Mouse (Mus musculus): ENCODE results near the gene Kctd15. TPM values are rescaled to one million over a fixed set of nuclear protein-coding genes. Genes with fewer than 3 reads are reported as not detected.

Kctd15 gene
- polyA plus RNA-seq, 1 experiment from 2014 or later, result 11.3 TPM

DNA sequence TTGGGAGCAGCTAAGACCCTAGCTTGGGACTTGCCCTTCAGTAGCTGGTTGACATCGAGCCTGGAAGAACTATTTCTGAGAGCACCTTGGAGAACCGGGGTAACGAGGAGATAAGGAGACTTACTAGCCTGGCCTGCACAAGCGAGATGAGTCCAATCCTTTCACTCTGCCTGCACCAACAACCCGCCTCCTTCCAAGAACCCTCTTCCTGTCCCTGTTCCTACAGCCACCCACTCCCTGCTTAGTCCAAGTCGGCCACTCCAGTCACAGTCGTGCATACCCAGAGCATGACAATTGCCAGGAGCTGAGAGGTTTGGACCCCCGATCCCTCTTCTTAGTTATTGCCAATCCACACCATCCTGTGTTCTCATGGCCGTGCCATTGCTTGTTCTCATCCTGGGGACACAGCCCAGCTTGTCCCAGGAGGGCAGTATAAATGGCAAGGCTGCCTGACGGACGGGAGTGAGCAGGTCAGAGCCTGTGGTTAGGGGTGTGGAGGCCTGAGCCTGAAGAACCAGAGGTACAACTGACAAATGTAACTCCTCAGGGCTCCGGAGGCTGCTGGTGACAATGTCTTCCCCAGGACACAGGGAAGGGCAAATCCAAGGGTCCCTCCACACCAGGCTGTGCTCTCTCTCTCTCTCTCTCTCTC lies 10.3 kb downstream of the Kctd15 start:
- peaks cover 63% of the 10 kb centered on the region for H3K36me3 ChIP-seq (ENCODE audit: control insufficient read depth, insufficient read depth, low read length)
- no peak overlapping the region for H3K9ac ChIP-seq (replicated peaks; ENCODE audit: low read depth, low read length)
- 87% methylated on average over 12 of the region's 12 CpGs for WGBS
- H3K27ac ChIP-seq (ENCODE audit: low read length), result no peak overlapping the region
- no peak overlapping the region for H3K4me3 ChIP-seq (ENCODE audit: low read depth, low read length)
- no peaks in the 10 kb centered on the region for H3K4me1 ChIP-seq (ENCODE audit: control insufficient read depth, insufficient read depth, low read length)
- no peak for ATAC-seq (ENCODE audit: insufficient number of reproducible peaks, insufficient read depth, low FRiP score, low read depth)
- no peaks in the 10 kb centered on the region for H3K27me3 ChIP-seq (ENCODE audit: control insufficient read depth, insufficient read depth, low read length)
- no peak overlapping the region for H3K4me2 ChIP-seq (replicated peaks; ENCODE audit: low read depth, low read length)
- H3K9me3 ChIP-seq (ENCODE audit: control insufficient read depth, low read depth, low read length), result no peaks in the 10 kb centered on the region

DNA sequence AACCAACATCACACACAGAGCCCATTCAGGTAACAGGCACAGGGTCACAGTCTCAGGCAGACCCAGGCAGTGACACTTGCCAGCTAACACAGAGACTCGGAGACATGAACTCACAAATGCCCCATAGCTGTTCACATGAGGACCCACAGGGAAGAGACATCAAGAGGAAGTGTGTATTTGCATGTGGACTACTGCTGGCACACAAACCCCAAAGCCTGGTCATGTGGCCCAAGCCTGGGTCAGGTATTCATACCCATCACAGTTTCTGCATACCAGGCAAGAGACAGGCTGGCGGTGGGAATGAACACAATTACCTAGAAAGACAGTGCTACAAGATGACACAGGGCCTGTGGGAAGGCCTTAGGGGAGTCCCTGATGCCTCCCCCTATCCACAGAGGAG lies 10.9 kb downstream of the Kctd15 start:
- H3K9ac ChIP-seq (replicated peaks; ENCODE audit: low read depth, low read length), result no peak overlapping the region
- no peaks in the 10 kb centered on the region for H3K27me3 ChIP-seq (ENCODE audit: control insufficient read depth, insufficient read depth, low read length)
- no peak overlapping the region for H3K27ac ChIP-seq (ENCODE audit: low read length)
- no peaks in the 10 kb centered on the region for H3K9me3 ChIP-seq (ENCODE audit: control insufficient read depth, low read depth, low read length)
- no peak for ATAC-seq (ENCODE audit: insufficient number of reproducible peaks, insufficient read depth, low FRiP score, low read depth)
- H3K4me1 ChIP-seq (ENCODE audit: control insufficient read depth, insufficient read depth, low read length), result no peaks in the 10 kb centered on the region
- H3K36me3 ChIP-seq (ENCODE audit: control insufficient read depth, insufficient read depth, low read length), result peaks cover 69% of the 10 kb centered on the region
- H3K4me2 ChIP-seq (replicated peaks; ENCODE audit: low read depth, low read length), result no peak overlapping the region
- H3K4me3 ChIP-seq (ENCODE audit: low read depth, low read length), result no peak overlapping the region
- whole genome bisulfite sequencing, result 94% methylated on average over 2 of the region's 2 CpGs

DNA sequence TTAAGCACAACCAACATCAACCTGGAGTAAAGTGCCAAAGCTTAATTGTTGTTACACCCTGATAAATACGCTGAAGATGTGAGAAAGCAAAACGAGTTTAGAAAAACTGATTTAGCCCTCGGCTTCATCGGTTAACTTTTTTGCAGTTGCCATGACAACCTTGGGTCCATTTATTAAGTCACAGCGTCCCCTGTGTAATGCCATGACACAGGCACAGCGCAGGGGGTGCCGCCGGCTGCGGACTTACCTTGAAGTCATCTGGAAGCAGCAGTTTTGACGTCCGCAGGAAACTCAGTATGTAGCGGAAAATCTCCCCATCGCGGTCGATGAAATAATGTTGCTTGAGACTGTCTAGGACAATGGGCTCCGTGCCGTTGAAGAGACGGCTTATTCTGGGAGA lies 11.9 kb downstream of the Kctd15 start:
- Histone ChIP-seq H3K9ac (replicated peaks; ENCODE audit: low read depth, low read length) (no peak overlapping the region), H3K27ac (ENCODE audit: low read length) (no peak overlapping the region), H3K9me3 (ENCODE audit: control insufficient read depth, low read depth, low read length) (no peaks in the 10 kb centered on the region), H3K27me3 (ENCODE audit: control insufficient read depth, insufficient read depth, low read length) (no peaks in the 10 kb centered on the region), H3K4me2 (replicated peaks; ENCODE audit: low read depth, low read length) (no peak overlapping the region), H3K4me3 (ENCODE audit: low read depth, low read length) (no peak overlapping the region), H3K4me1 (ENCODE audit: control insufficient read depth, insufficient read depth, low read length) (no peaks in the 10 kb centered on the region), H3K36me3 (ENCODE audit: control insufficient read depth, insufficient read depth, low read length) (peaks cover 65% of the 10 kb centered on the region)
- ATAC-seq (ENCODE audit: insufficient number of reproducible peaks, insufficient read depth, low FRiP score, low read depth), result no peak
- WGBS, result 88% methylated on average over 18 of the region's 18 CpGs

DNA sequence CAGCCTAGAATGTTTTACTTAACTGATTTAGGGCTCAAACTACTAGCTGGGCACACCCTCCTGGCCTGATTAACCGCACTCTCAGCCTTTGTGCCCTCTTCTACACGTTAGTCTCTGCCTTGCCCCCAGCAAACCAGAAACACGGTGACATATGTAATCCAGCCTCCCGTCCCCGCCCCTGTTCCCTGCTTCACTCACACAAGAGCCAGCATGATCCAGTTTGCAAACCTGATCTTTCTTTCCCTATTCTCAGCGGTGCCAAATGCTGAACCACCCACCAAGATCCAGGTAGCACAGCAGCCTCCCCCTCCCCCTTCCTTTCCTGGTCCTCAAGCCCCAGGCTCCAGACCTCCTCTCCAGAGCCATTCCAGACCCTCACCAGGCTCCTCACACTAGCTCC lies 13.2 kb downstream of the Kctd15 start:
- Histone ChIP-seq H3K27ac (ENCODE audit: low read length) (no peak overlapping the region), H3K36me3 (ENCODE audit: control insufficient read depth, insufficient read depth, low read length) (peaks cover 64% of the 10 kb centered on the region), H3K4me1 (ENCODE audit: control insufficient read depth, insufficient read depth, low read length) (no peaks in the 10 kb centered on the region), H3K9ac (replicated peaks; ENCODE audit: low read depth, low read length) (no peak overlapping the region), H3K27me3 (ENCODE audit: control insufficient read depth, insufficient read depth, low read length) (no peaks in the 10 kb centered on the region), H3K4me2 (replicated peaks; ENCODE audit: low read depth, low read length) (no peak overlapping the region), H3K9me3 (ENCODE audit: control insufficient read depth, low read depth, low read length) (no peaks in the 10 kb centered on the region), H3K4me3 (ENCODE audit: low read depth, low read length) (no peak overlapping the region)
- no peak for ATAC-seq (ENCODE audit: insufficient number of reproducible peaks, insufficient read depth, low FRiP score, low read depth)
- 68% methylated on average over 6 of the region's 6 CpGs for WGBS

DNA sequence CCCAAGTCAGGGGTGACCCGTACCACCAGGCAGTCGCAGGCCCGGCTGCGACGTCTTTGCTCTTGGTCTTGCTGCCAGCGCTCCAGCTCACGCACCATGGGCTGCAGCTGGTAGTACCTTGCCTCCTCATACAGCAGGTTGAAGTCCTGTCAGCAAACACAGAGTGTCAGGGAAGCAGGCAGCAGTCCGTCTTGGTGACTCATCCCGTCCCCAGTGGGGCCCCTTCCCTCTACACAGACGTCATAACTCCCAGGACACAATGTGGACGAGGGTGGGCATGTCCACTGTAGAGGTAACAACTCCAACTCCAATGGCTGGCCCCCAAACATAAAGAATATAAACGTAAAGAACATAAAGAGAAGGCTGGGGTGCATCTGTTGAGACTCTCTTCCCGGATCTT lies 14.6 kb downstream of the Kctd15 start:
- H3K27ac ChIP-seq (ENCODE audit: low read length), result no peak overlapping the region
- peaks cover 54% of the 10 kb centered on the region for H3K36me3 ChIP-seq (ENCODE audit: control insufficient read depth, insufficient read depth, low read length)
- no peak overlapping the region for H3K4me3 ChIP-seq (ENCODE audit: low read depth, low read length)
- H3K4me2 ChIP-seq (replicated peaks; ENCODE audit: low read depth, low read length), result no peak overlapping the region
- no peak for ATAC-seq (ENCODE audit: insufficient number of reproducible peaks, insufficient read depth, low FRiP score, low read depth)
- H3K27me3 ChIP-seq (ENCODE audit: control insufficient read depth, insufficient read depth, low read length), result no peaks in the 10 kb centered on the region
- H3K9ac ChIP-seq (replicated peaks; ENCODE audit: low read depth, low read length), result no peak overlapping the region
- no peaks in the 10 kb centered on the region for H3K9me3 ChIP-seq (ENCODE audit: control insufficient read depth, low read depth, low read length)
- 86% methylated on average over 13 of the region's 13 CpGs for WGBS
- no peaks in the 10 kb centered on the region for H3K4me1 ChIP-seq (ENCODE audit: control insufficient read depth, insufficient read depth, low read length)

DNA sequence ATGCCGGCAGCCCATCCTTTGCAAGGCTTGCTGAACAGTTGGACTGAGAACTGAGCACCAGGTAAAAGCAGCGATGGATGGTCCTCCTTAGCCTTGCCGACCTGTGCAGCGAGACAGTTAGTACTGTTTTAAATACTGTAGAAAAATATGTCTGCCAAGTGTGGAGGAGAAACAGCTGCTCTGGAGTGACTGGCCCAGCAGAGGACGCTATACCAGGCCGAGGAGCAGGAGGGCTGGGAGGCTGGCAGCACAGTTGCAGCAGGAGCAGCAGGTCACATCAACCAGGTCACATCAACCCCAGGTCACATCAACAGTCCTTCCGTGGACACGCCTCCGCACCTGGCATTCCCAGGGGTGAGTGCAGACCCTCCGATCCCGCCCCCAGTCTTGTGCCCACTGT lies 16.7 kb downstream of the Kctd15 start:
- Histone ChIP-seq H3K9ac (replicated peaks; ENCODE audit: low read depth, low read length) (no peak overlapping the region), H3K27me3 (ENCODE audit: control insufficient read depth, insufficient read depth, low read length) (no peaks in the 10 kb centered on the region), H3K4me1 (ENCODE audit: control insufficient read depth, insufficient read depth, low read length) (no peaks in the 10 kb centered on the region), H3K4me2 (replicated peaks; ENCODE audit: low read depth, low read length) (no peak overlapping the region), H3K27ac (ENCODE audit: low read length) (no peak overlapping the region), H3K4me3 (ENCODE audit: low read depth, low read length) (no peak overlapping the region), H3K36me3 (ENCODE audit: control insufficient read depth, insufficient read depth, low read length) (peaks cover 48% of the 10 kb centered on the region), H3K9me3 (ENCODE audit: control insufficient read depth, low read depth, low read length) (no peaks in the 10 kb centered on the region)
- no peak for ATAC-seq (ENCODE audit: insufficient number of reproducible peaks, insufficient read depth, low FRiP score, low read depth)
- 78% methylated on average over 11 of the region's 11 CpGs for WGBS

DNA sequence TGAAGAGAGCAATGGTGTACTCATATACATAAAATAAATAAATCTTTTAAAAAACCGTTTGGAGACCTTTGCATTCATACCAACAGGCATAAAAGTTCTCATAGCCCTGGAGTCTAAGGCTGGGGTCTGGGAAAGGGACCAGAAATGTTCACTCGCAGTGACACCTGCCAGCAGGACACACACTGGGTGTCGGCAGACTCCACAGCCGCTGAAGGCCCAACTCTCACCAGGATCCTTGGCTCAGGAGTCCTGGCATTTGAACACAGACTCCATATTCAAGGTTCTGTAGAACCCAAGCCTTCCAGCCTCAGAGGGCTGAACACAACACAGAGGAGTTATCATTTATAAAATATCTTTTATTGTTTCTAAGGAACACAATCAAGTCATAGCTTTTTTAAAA lies 19.9 kb downstream of the Kctd15 start:
- H3K9me3 ChIP-seq (ENCODE audit: control insufficient read depth, low read depth, low read length), result no peaks in the 10 kb centered on the region
- no peak overlapping the region for H3K4me3 ChIP-seq (ENCODE audit: low read depth, low read length)
- H3K4me2 ChIP-seq (replicated peaks; ENCODE audit: low read depth, low read length), result no peak overlapping the region
- H3K27me3 ChIP-seq (ENCODE audit: control insufficient read depth, insufficient read depth, low read length), result no peaks in the 10 kb centered on the region
- peaks cover 25% of the 10 kb centered on the region for H3K36me3 ChIP-seq (ENCODE audit: control insufficient read depth, insufficient read depth, low read length)
- no peak overlapping the region for H3K27ac ChIP-seq (ENCODE audit: low read length)
- 77% methylated on average over 4 of the region's 4 CpGs for WGBS
- ATAC-seq (ENCODE audit: insufficient number of reproducible peaks, insufficient read depth, low FRiP score, low read depth), result no peak
- no peak overlapping the region for H3K9ac ChIP-seq (replicated peaks; ENCODE audit: low read depth, low read length)
- H3K4me1 ChIP-seq (ENCODE audit: control insufficient read depth, insufficient read depth, low read length), result no peaks in the 10 kb centered on the region

DNA sequence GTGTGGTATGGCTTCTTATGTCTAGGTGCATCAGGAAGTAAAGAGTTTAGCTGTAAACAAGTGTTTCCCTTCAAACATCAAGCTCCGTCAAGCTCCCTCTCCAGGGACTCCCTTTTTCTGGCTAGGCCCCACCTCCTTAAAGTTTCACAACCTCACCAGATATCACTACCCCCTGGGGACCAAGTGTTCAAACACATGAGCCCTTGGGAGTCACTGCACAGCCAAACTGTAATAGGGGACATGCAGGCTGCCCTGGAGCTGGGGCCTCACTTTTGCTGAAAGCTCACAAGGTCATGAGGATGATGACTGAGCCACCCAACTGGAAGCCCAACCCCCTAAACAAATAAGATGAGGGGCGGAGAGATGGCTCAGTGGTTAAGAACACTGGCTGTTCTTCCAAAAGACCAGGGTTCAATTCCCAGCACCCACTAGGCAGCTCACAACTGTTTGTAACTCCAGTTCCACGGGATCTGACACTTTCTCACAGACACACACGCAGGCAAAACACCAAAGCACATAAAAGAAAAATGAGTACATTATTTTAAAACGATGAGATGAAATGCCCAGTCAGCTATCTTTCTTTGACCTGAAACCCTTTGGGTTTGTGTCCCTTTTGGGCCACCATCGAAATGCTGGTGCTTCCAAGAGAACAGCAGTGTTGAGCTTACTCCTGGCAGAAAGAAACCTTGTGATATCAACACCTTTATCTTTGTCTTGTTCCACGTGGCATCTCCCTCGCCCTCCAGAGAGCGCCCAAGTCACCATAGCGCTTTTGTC lies 23.4 kb downstream of the Kctd15 start:
- H3K27me3 ChIP-seq (ENCODE audit: control insufficient read depth, insufficient read depth, low read length), result no peaks in the 10 kb centered on the region
- H3K4me1 ChIP-seq (ENCODE audit: control insufficient read depth, insufficient read depth, low read length), result peaks cover 5% of the 10 kb centered on the region; the same call in 1 of the 2 replicates
- H3K27ac ChIP-seq (ENCODE audit: low read length), result no peak overlapping the region
- no peaks in the 10 kb centered on the region for H3K36me3 ChIP-seq (ENCODE audit: control insufficient read depth, insufficient read depth, low read length)
- H3K4me2 ChIP-seq (replicated peaks; ENCODE audit: low read depth, low read length), result no peak overlapping the region
- no peak for ATAC-seq (ENCODE audit: insufficient number of reproducible peaks, insufficient read depth, low FRiP score, low read depth)
- no peak overlapping the region for H3K4me3 ChIP-seq (ENCODE audit: low read depth, low read length)
- WGBS, result 80% methylated on average over 10 of the region's 10 CpGs
- H3K9ac ChIP-seq (replicated peaks; ENCODE audit: low read depth, low read length), result no peak overlapping the region
- no peaks in the 10 kb centered on the region for H3K9me3 ChIP-seq (ENCODE audit: control insufficient read depth, low read depth, low read length)

Measured in stomach, embryonic 14.5 days (tissue).